Mouse (Mus musculus): ENCODE results near the gene Igfbp3. TPM values are rescaled to one million over a fixed set of nuclear protein-coding genes. Genes with fewer than 3 reads are reported as not detected.
A peak's percentile ranks its signal among the peaks of the same experiment; 100 is the strongest.

Igfbp3 gene
- not detected in 2 replicates for polyA plus RNA-seq (2012; ENCODE audit: insufficient read depth, insufficient read length, low replicate concordance, missing spikeins)

- Histone ChIP-seq H3K27ac (ENCODE audit: insufficient read depth, low read depth, low read length) (peak within 1 kb of the TSS; percentile 79), H3K4me1 (ENCODE audit: control insufficient read depth, insufficient read depth, low read length) (peaks cover 13% of the 10 kb centered on the region), H3K4me3 (ENCODE audit: insufficient read depth, low read depth, low read length) (peak within 1 kb of the TSS; percentile 86)
- WGBS: under 1% methylated on average over 102 of the region's 104 CpGs
- no peak for TF ChIP-seq CTCF (IDR thresholded peaks at IDR 0.05; ENCODE audit: insufficient read depth, low read depth, low read length)
- peak; percentile 64 for TF ChIP-seq POLR2A (IDR thresholded peaks at IDR 0.05; ENCODE audit: insufficient read depth, low read depth, low read length)
Observed at GRCm38 (mm10) chr11:7213501-7214341, at the start of gene Igfbp3. Gene Igfbp3, minus strand, starts transcription at chr11:7213923.

- Histone ChIP-seq H3K4me3 (ENCODE audit: insufficient read depth, low read depth, low read length) (no peak overlapping the region), H3K27ac (ENCODE audit: insufficient read depth, low read depth, low read length) (no peak overlapping the region), H3K4me1 (ENCODE audit: control insufficient read depth, insufficient read depth, low read length) (no peaks in the 10 kb centered on the region)
- no peak for TF ChIP-seq POLR2A (IDR thresholded peaks at IDR 0.05; ENCODE audit: insufficient read depth, low read depth, low read length)
- 94% methylated on average over 5 of the region's 5 CpGs for WGBS
Observed at GRCm38 (mm10) chr11:7250870-7251269, 37.1 kb upstream of the Igfbp3 start.

GRCm38 (mm10) chr11:7250415-7250814, 36.7 kb upstream of the Igfbp3 start:
- H3K4me1 ChIP-seq (ENCODE audit: control insufficient read depth, insufficient read depth, low read length): no peaks in the 10 kb centered on the region
- H3K4me3 ChIP-seq (ENCODE audit: insufficient read depth, low read depth, low read length): no peak overlapping the region
- TF ChIP-seq POLR2A (IDR thresholded peaks at IDR 0.05; ENCODE audit: insufficient read depth, low read depth, low read length): no peak
- no peak for TF ChIP-seq CTCF (IDR thresholded peaks at IDR 0.05; ENCODE audit: insufficient read depth, low read depth, low read length)
- no peak overlapping the region for H3K27ac ChIP-seq (ENCODE audit: insufficient read depth, low read depth, low read length)
- 98% methylated on average over 2 of the region's 2 CpGs for WGBS

- no peak overlapping the region for H3K27ac ChIP-seq (ENCODE audit: insufficient read depth, low read depth, low read length)
- no peak for TF ChIP-seq CTCF (IDR thresholded peaks at IDR 0.05; ENCODE audit: insufficient read depth, low read depth, low read length)
- TF ChIP-seq POLR2A (IDR thresholded peaks at IDR 0.05; ENCODE audit: insufficient read depth, low read depth, low read length): no peak
- WGBS: 71% methylated on average over 1 of the region's 1 CpGs
- H3K4me3 ChIP-seq (ENCODE audit: insufficient read depth, low read depth, low read length): no peak overlapping the region
- no peaks in the 10 kb centered on the region for H3K4me1 ChIP-seq (ENCODE audit: control insufficient read depth, insufficient read depth, low read length)
Observed at GRCm38 (mm10) chr11:7244782-7245181, 31.1 kb upstream of the Igfbp3 start.

GRCm38 (mm10) chr11:7239041-7239740, 25.5 kb upstream of the Igfbp3 start:
- Histone ChIP-seq H3K4me3 (ENCODE audit: insufficient read depth, low read depth, low read length) (no peak overlapping the region), H3K27ac (ENCODE audit: insufficient read depth, low read depth, low read length) (no peak overlapping the region), H3K4me1 (ENCODE audit: control insufficient read depth, insufficient read depth, low read length) (peaks cover 9% of the 10 kb centered on the region; the same call in 1 of the 2 replicates)
- TF ChIP-seq POLR2A (IDR thresholded peaks at IDR 0.05; ENCODE audit: insufficient read depth, low read depth, low read length) (no peak), CTCF (IDR thresholded peaks at IDR 0.05; ENCODE audit: insufficient read depth, low read depth, low read length) (no peak)
- WGBS: 76% methylated on average over 4 of the region's 4 CpGs

GRCm38 (mm10) chr11:7238546-7238945, 24.8 kb upstream of the Igfbp3 start:
- H3K4me1 ChIP-seq (ENCODE audit: control insufficient read depth, insufficient read depth, low read length): peaks cover 9% of the 10 kb centered on the region; the same call in 1 of the 2 replicates
- 93% methylated on average over 6 of the region's 6 CpGs for WGBS
- H3K27ac ChIP-seq (ENCODE audit: insufficient read depth, low read depth, low read length): no peak overlapping the region
- TF ChIP-seq CTCF (IDR thresholded peaks at IDR 0.05; ENCODE audit: insufficient read depth, low read depth, low read length) (no peak), POLR2A (IDR thresholded peaks at IDR 0.05; ENCODE audit: insufficient read depth, low read depth, low read length) (no peak)
- no peak overlapping the region for H3K4me3 ChIP-seq (ENCODE audit: insufficient read depth, low read depth, low read length)

GRCm38 (mm10) chr11:7237712-7238111, 24.0 kb upstream of the Igfbp3 start:
- 76% methylated on average over 6 of the region's 6 CpGs for WGBS

GRCm38 (mm10) chr11:7236751-7237150, 23.0 kb upstream of the Igfbp3 start:
- Histone ChIP-seq H3K4me3 (ENCODE audit: insufficient read depth, low read depth, low read length) (no peak overlapping the region), H3K27ac (ENCODE audit: insufficient read depth, low read depth, low read length) (no peak overlapping the region), H3K4me1 (ENCODE audit: control insufficient read depth, insufficient read depth, low read length) (peaks cover 9% of the 10 kb centered on the region; the same call in 1 of the 2 replicates)
- 93% methylated on average over 2 of the region's 2 CpGs for WGBS
- no peak for TF ChIP-seq POLR2A (IDR thresholded peaks at IDR 0.05; ENCODE audit: insufficient read depth, low read depth, low read length)
- TF ChIP-seq CTCF (IDR thresholded peaks at IDR 0.05; ENCODE audit: insufficient read depth, low read depth, low read length): no peak

More at GRCm38 (mm10) chr11:7237712-7238111, 24.0 kb upstream of the Igfbp3 start:
- Histone ChIP-seq H3K4me3 (ENCODE audit: insufficient read depth, low read depth, low read length) (no peak overlapping the region), H3K27ac (ENCODE audit: insufficient read depth, low read depth, low read length) (no peak overlapping the region), H3K4me1 (ENCODE audit: control insufficient read depth, insufficient read depth, low read length) (peaks cover 9% of the 10 kb centered on the region; the same call in 1 of the 2 replicates)
- TF ChIP-seq POLR2A (IDR thresholded peaks at IDR 0.05; ENCODE audit: insufficient read depth, low read depth, low read length): no peak
- TF ChIP-seq CTCF (IDR thresholded peaks at IDR 0.05; ENCODE audit: insufficient read depth, low read depth, low read length): no peak
